Mouse (Mus musculus) megakaryocyte-erythroid progenitor cell, adult 5-6 weeks (primary cell): ENCODE measurements at regions not wholly inside any gene's neighbourhood (a gene's known extent, or its start where the extent isn't known, plus 50 kb on each side); places are given as distances from the start of the nearest gene placed in this dataset.

Source experiments
- ATAC-seq: replicated peaks from 2 replicates; pipeline ENCODE4 v1.8.0; 2016; ENCODE audit warnings: mild to moderate bottlenecking, inconsistent platforms; ENCODE audit not compliant: severe bottlenecking, poor library complexity, low FRiP score, low TSS enrichment

- ATAC-seq, result no peak
Observed at GRCm38 (mm10) chr12:97759116-97759515, 500.1 kb downstream of the Galc start.

DNA sequence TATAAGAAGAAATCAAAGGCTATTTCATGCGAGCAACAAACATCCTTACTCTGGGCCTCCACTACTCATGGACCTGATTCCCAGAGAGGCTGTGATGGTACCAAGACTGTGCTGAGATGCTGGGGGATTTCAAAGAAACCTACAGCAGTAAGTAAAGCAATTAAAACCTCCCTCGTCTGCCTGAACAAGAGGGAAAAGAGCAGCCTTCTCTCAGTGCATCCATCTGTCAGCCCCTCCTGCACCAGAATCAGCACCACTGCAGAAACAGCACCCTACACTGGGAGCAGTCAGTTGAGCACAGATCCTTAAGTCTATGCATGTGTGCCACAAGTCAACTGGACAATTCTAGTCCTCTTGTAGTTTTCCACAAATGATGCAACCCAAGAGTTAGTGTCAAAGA, 500.6 kb downstream of the Galc start:
- ATAC-seq, result no peak

GRCm38 (mm10) chr12:97750166-97750565, 509.1 kb downstream of the Galc start:
- no peak for ATAC-seq

GRCm38 (mm10) chr12:97740927-97741326, 518.3 kb downstream of the Galc start:
- ATAC-seq, result no peak

- no peak for ATAC-seq
Observed at GRCm38 (mm10) chr12:97732078-97732580, 527.1 kb downstream of the Galc start.

DNA sequence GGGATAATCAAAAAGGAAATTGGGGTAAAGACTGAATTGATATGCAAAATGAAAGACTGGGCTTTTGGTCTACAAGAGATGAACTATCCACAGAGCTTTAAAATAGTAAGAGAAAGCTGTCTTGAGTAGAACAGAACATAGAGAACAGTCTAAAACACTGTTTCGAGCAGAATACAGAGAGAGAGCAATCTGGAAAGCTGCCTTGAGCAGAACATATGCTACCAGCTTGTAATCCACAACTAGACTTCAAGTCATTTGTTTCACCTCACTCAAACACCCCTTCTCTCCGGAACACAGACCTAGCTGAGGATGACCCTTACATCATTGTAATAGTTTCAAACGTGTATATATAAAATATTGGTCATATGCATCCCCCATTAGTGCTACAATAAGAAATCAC, 538.7 kb downstream of the Galc start:
- no peak for ATAC-seq

DNA sequence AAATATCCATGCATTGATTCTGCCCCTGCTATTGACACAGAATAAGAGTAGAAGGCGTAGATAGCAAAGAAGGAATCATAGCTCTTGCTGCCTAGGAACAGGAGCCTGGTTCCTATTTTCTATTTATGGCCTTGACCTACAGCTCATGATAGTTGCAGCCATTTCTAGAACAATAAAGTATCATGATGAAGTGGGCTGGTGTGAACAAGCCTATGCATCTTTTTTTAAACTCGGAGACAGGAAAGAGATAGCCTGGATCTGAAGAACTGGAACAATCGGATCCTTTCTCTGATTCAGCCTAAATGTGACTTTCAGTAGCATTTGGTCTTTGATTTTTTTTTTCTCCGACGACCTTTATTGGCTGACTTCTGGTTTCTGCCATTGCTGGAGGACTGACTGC, 541.4 kb downstream of the Galc start:
- ATAC-seq, result no peak
